Mouse (Mus musculus): ENCODE data around the gene Klf4.

Gene Klf4

DNA sequence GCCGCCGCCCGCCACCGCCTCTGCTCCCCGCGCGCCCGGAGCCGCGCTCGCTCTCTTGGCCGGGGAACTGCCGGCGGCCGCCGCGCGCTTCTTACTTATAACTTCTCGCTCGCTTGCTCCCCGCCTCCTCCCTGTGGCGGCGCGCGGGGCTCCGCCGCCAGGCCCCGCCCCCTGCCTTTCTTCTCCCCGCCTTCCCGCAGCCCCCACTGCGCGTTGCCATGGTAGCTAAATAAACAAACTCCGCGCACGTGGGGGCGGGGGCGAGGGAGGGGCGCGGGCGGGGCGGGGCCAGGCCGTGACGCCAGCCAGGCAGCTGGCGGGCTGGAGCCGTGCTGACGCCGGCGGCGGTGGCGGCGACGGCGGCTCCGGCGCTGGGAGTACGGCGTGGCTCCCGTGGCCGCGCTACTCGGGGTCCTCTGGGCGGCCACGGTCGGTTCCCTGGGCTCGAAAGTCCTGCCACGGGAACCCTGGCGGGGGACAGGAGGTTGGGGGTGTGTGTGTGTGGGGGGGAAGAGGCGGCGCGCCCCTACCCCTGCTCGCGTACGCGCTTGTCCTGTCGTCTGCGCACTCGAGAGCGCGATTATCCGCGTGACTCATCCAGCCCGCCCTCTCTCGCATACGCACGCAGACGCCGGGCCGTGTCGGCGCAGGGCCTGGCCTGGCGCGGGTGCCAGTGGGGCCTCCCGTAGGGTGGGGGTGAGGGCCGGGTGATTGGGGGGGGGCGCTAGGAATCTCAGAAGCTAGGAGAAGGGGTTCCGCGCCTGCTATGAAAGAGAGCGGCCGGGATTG is at the start of gene Klf4:
TSS of gene Klf4 (minus strand) at position 60 of the 789 bp plus-strand sequence.
- peak; percentile 84 for DNase-seq (ENCODE audit: low spot score in 2 of 2)

DNA sequence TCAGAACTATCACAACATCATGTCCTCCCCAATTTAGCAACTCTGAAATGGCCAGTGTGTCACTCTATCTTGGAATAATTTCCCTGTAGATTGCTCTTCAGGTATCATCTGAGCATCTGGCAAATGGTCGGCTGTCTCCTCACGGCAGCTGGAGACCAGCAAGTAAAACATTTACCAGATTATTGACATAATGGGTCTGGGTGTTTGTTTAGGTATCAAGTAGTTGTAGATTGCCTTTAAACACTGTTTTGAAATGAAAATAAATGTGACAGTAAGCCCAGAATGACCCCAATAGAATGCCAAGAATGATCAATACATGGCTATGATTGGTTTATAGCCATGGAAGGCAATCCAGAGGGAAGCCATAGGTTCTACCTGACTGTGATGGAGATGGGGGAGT is 39.2 kb upstream of the Klf4 start:
- no peak for DNase-seq (ENCODE audit: low spot score in 2 of 2)

DNA sequence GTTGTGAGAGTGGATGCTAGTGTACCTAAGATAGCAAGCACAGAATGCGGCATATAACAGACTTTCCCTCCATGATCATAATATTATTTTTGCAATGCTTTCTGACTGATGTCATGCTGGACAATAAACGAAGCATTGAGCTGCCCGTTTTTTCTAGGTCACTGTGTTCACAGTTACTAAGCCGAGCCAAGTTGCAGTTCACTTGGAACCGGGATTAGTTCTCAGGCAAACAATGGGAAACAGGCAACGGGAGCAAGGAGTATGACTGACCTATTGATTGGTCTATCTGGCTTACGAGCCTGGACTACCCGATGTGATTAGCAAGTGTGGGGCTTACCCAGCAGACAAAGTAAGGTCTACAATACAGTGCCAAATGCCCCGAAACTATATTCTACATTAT is 35.7 kb upstream of the Klf4 start:
- DNase-seq (ENCODE audit: low spot score in 2 of 2) = no peak

DNA sequence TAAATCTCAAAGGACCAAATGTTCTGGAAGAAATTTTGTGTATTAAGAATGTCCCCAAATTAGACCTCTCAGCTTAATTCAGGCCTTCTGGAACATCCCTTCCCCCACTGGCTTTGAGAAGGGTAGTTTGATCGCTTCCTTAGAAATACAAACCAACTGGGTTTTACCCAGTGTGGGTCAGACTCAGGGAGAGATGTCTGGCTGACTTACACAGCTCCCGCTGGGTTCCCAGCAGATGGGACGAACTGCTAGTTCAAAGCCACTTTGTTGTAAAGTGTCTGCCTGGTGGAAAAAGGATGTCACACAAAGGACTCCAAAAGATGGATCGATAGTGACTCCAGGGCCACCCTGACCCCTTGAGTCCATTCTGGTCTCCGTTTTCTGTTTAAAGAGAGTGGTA is 35.3 kb upstream of the Klf4 start:
- no peak for DNase-seq (ENCODE audit: low spot score in 2 of 2)

DNA sequence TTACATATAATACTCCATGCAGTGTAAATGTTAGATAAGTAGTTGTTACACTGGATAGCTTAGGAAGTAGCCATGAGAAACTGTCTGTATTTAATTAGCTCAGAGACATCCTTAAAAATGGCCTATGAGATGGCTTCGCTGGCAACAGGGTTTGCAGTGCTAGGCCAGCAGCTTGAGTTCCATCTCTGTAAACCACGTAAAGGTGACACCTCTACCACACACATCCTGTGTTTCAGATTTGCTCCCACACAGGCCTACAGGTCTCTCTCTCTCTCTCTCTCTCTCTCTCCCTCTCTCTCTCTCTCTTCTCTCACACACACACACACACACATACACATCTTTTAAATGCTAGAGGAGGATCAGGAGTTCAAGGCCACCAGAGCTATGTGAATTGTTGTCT is 32.1 kb upstream of the Klf4 start:
- DNase-seq (ENCODE audit: low spot score in 2 of 2) = no peak

DNA sequence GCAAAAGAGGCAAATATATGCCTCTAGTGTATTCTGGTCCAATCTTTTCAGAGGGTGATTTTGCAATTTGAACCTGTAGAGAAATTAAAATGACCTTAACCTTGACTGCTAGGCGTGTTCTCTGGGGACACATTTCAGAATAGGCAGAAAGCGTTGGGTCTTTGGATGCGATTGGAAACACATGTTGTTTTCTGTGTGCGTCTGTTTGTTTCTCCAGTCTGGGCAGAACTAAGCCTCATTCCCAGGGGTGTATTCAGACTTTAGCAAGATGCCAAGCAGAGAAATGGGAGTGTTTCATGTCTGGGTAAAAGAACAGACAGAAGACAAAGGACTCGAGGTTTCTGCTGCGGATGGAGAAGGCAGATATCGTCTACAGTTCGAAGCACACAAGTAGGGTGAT is 30.8 kb upstream of the Klf4 start:
- no peak for DNase-seq (ENCODE audit: low spot score in 2 of 2)

DNA sequence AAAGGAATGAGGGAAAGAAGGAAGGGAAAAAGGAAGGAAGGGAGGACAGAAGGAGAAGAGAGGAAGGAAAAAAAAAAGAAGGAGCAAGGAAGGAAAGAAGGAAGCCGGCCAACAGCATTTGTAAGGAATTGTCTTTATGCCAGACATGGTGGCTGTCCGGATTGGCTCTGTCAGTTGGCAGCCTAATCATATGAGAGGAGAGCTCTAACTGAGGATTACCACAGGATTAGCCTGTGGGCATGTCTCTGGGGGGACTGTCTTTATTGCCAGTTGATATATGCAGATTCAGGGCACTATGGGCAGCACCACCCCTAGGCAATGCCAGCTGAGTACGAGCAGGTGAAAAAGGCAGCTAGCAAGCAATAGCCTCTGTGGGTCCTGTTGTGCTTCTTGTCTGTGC is 29.8 kb upstream of the Klf4 start:
- DNase-seq (ENCODE audit: low spot score in 2 of 2) = no peak

DNA sequence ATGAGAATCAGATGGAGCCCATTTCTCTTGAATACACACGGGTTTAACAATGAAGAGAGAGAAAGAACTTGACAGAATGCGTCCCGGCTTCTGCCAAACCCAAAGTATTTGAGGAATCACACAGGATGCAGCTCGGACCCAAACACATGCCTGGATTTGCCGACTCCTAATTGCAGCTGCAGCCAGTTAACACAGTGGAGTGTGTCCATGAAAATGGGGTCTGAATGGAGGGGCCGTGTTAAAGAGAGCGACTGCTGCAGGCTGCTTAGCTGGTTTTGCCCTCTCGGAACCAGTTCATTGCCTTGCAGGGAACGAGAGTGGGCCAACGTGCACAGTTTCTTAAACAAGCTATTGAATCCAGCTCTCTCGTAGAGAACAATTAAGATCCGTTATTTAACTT is 14.6 kb upstream of the Klf4 start:
- DNase-seq (ENCODE audit: low spot score in 2 of 2) = no peak

DNA sequence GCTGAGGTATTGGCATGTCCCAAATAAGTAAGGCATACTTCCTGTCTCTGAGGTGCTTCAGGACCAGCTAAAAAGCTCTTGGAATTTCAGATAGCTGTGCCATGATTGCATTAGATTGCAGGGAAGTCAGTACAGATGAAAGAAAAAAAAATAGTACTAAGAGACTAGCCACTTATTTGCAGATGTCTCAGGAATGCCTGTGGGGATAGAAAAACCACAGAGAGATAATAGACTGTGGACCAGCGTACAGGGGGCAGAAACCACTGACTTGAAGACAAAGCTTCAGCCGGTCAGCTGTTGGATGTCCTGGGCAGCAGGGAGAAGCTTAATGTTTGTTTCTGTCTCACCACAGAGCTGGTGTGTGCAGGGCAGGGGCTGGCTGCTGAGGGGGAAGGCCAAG is 10.5 kb upstream of the Klf4 start:
- DNase-seq (ENCODE audit: low spot score in 2 of 2) = no peak

DNA sequence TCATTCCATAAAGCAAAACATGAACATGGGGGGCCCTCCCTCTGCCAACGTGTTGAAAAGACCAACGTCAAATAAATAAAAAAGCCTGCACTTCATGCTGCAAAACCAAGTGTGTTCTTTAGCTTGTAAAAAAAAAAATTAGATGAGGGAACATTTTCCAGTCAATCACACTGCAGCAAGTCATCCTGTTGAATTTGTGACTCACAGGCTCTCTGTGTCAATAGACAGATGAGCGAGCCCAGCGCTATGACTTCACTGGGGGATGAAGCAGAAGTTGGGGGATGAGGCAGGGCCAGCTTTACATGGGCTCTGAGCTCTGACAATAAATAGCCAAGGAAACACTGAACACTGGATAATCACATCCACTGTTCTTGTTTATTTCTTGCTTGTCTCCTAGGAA is 9.4 kb upstream of the Klf4 start:
- DNase-seq (ENCODE audit: low spot score in 2 of 2) = no peak

DNA sequence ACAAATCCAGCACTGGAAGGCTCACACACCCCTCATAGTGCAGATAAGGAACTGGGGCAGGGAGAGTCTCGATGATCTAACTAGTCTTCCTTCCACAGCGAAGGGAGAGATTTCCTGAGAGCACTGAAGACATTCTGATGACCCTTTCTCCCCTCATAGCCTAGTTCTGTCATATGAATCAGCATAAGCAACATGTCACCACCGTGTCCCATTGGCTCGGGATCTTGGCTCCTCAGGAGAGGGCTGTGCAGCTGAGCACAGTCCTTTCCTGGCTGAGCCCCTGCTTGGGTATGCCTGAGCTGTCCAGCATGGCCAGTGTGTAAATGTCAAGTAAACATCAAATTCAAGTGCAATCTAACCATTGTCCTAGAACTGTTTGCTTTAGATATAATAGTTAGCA is 9.0 kb upstream of the Klf4 start:
- DNase-seq (ENCODE audit: low spot score in 2 of 2) = no peak

DNA sequence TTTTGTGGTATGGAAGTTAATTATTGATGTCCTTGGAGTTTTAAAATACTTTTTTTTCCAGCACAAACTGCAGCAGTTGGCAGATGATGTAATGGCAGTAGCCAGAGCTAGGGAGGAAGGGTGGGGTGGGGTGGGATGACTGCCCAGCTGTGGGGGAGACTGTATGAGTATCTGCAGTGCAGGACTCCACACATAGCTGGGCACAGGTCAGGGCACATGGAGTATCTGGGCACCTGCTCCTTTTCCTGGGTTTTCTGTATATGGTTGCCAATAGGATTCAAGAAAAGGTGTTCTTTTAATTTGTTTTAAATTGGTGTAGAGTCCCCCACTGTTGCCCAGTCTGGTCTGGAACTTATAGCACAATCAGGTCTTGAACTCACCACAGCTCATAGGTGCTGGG is 2.7 kb upstream of the Klf4 start:
- DNase-seq (ENCODE audit: low spot score in 2 of 2) = no peak

DNA sequence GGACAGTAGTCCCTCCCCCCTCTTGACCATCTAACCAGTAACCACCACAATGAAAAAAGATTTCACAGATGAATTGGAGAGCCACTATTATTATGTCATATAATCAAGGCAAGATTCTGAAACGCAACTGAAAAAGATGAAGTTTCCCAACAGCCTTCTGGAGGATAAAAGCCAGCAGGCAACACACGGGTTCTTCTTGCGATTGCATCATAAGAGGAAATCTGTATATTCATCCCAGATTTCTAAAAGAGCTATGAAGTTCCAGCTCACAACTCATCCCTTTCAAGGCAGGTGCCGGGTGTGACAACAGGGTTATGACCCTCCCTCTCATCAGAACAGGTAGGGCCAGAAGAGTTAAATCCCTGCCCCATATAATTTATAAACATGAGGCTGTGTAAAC is 2.2 kb upstream of the Klf4 start:
- no peak for DNase-seq (ENCODE audit: low spot score in 2 of 2)

DNA sequence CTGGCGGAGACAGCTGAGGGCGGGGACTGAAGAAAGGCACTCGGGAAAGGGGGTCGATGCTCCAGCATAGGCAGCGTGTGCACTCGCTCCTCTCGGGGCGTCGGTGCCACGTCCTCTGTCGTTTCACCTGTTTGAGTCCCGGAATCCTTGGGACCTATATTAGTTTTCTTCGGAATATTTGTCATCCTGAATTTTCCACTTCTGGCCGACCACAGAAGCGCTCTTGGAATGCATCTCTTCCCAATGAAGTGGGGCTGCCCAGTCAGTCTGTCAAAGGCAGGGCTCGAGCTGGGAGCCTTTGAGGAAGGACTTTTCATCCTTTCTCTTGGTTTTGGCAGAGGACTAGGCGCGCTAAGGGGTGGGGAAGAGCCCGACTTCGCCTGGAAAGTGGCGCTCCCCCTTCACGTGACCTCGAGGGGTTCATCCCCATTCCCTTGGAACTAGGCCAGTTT is 1.6 kb upstream of the Klf4 start:
- no peak for DNase-seq (ENCODE audit: low spot score in 2 of 2)

DNA sequence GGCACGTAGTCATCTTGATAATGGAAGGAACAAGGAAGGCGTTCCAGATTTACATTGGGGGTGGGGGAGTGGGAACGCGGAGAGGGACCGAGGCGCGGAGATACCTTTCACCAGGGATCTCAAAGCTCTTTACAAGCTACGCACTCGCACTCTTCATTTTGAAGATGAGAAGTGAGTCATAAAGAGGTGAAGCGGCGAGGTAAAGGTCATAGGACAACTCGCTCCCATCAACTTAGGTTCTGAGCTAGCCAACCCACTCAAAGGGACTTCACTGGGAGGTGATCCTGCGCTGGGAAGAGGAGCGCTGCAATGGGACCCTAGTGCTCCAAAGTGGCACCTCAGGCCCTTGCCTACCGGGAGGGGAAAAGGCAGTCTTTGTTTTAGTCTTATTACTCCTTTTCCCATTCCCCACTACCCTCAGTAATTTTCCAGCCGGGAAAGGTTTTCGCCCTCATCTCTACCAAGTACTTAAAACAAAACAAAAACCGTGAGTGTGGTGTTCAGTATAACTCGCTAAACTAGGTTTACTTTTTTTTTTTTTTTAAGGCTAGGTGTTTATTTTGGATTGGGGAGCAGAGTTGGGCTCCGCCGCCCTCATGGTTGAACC is 1.0 kb upstream of the Klf4 start:
- peak in 1 of 2 experiments; percentile 16 for DNase-seq (ENCODE audit: low spot score in 2 of 2)

DNA sequence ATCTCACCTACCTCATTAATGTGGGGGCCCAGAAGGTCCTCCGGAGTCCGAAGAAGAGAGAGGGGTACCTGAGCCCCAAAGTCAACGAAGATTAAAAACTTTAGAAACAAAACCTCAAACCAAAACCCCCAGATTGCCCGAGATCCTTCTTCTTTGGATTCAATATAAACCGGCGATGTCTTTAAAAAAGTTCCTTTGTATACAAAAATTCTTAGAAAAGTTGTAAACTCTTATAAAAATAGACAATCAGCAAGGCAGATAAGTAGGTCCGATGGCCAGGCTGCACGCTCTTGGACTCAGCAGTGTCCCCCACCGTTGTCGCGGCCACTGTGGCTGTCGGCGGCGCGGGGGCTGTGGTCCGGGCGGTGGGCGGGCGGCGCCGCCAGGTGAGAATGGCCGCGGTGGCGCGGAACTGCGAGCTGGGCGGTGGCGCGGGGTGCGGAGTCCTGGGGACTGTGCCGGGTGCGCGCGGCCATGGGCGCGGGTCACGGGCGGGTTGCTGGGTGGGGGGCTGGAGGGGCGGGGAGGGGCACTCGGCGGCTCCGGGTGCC is 335 bp downstream of the Klf4 start:
- no peak for DNase-seq (ENCODE audit: low spot score in 2 of 2)

DNA sequence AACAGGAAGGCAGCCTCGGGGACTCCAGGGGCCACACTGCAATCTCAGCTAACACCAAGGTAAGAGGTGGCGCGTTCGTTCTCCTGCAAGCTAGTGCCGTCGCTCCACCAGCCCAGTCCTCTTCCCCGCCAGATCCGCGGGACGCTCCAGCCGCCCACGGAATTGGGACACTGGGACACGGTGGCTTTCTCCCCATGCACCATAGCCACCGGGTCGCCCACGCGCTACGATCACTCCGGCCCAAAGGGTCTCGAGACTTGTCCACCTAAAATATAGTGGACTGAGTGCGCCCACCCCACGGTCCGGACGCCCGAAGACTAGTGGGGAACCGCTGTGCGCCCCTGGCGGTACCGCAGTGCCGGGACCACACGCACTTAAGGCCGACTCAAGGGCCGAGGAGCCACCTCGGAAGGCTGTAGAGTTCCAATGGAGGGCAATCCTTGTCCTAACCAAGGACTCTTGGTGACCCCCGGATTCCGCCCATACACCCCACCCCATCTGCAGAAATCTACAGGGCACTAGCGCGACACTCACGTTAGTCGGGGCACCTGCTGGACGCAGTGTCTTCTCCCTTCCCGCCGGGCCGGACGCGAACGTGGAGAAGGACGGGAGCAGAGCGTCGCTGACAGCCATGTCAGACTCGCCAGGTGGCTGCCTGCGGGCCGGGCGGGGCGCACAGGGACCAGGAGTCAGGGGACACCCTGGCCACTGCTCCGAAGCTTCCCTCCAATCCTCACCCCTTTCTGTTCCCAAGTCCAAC is 990 bp downstream of the Klf4 start:
- peak in 1 of 2 experiments; percentile 7 for DNase-seq (ENCODE audit: low spot score in 2 of 2)

DNA sequence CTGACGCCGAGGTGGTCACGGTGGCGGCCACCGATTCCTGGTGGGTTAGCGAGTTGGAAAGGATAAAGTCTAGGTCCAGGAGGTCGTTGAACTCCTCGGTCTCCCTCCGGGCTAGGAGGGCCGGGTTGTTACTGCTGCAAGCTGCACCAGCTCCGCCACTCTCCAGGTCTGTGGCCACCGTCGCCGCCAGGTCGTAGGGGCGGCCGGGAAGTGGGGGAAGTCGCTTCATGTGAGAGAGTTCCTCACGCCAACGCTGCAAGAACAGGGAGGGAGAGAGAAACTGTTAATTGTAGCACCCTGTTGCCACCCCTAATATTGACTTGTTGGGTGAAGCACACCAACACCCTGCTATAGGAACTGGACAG is 1.6 kb downstream of the Klf4 start:
- DNase-seq (ENCODE audit: low spot score in 2 of 2) = no peak

DNA sequence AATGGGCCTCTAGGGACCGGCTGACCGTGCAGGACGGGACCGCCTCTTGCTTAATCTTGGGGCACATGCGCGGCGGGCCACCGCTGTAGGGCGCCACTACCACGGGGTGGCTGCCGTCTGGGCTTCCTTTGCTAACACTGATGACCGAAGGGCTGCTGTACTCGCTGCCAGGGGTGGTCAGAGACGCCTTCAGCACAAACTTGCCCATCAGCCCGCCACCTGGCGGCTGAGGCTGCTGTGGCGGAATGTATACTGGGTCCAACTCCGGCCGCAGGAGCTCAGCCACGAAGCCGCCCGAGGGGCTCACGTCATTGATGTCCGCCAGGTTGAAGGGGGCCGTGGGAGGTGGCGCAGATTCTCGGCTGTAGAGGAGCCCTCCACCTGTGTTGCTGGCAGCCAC is 2.0 kb downstream of the Klf4 start:
- DNase-seq (ENCODE audit: low spot score in 2 of 2) = peak; percentile 40 to 50

DNA sequence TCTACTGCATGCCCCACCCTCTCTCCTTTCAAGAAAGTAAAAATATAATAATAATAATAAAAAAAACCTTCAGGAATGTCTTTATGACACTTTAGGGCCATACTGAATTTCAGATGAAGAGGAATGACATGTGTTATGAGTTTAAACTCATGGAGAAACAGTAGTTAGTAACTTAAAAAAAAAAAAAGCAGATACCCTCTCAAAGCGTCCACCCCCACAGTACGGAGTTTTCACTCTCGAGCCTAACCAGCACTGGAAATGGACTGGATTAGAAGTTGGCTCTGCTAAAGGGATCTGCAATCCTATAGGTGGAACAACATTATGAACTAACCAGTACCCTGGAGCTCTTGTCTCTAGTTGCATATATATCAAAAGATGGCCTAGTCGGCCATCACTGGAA is 3.9 kb downstream of the Klf4 start:
- no peak for DNase-seq (ENCODE audit: low spot score in 2 of 2)

DNA sequence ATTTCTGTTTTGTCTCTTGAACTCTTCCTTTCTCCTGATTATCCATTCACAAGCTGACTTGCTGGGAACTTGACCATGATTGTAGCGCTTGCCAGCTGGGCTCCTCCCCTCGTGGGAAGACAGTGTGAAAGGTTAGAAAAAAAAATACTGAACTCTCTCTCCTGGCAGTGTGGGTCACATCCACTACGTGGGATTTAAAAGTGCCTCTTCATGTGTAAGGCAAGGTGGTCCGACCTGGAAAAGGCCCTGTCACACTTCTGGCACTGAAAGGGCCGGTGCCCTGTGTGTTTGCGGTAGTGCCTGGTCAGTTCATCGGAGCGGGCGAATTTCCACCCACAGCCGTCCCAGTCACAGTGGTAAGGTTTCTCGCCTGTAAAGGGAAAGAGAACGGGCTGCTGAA is 4.3 kb downstream of the Klf4 start:
- no peak for DNase-seq (ENCODE audit: low spot score in 2 of 2)

DNA sequence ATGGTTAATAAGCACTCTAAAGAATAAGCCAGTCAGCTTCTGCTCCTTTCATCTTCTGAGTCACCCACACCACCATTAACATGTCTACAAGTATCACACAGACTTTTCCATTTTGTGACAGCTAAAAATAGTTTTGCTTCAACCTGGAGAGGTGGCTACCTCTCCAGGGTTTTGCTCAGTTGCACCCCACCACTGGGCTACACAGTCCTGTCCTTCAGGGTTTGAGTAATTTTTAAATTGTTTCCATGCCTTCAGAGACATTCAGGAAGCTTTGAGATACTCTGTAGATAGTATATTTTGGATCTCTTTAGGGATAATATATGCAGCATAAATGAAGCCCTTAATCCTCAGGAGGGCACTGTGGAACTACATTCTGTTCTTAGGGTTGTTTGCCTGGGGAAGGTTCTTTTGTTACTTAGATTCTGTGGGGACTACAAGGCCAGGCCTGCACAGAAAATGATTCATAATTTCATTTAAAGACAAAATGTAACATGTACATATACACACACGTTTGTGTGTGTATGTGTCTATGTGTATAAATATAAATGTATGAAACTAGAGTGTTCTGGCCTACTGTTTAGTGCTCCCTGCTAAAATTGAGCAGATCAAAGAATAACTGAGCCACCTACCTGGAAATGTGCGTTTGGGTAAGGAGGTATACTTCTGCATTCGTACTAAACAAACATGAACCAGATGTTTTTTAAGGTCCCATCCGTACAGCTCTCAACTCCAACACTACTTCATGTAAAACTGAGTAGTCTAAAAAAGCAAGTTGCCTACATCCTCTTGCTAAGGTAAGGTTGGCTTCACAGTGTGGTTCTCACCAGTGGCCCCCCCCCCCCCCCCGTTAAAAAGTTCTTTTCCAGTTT is 5.8 kb downstream of the Klf4 start:
- DNase-seq (ENCODE audit: low spot score in 2 of 2) = no peak

Data from right cerebral cortex, postnatal 36 days (tissue).